Mouse (Mus musculus): ENCODE data around the gene Gtdc1.

GRCm38 (mm10) chr2:44693898-44694297 is 233.6 kb downstream of the Gtdc1 start:
- TF ChIP-seq CTCF (IDR thresholded peaks at IDR 0.05; ENCODE audit: extremely low read depth, insufficient read depth, insufficient read length, insufficient replicate concordance), result no peak
- TF ChIP-seq POLR2A (IDR thresholded peaks at IDR 0.05; ENCODE audit: low read depth, low read length), result no peak

All from spleen, adult 2 months (tissue).